Mouse (Mus musculus): ENCODE measurements around the gene Fam89a.

GRCm38 (mm10) chr8:124792708-124793107 lies 41.1 kb upstream of the Fam89a start, which contains the start of gene Trim67:
- TF ChIP-seq POLR2A (IDR thresholded peaks at IDR 0.05; ENCODE audit: insufficient read depth, low read depth, low read length): 0 out of 2 replicates have a peak, but pooled peaks have one; percentile 21
- no peak for TF ChIP-seq CTCF (IDR thresholded peaks at IDR 0.05; ENCODE audit: insufficient read depth, low read depth, low read length)
